8 mouse cellular contexts compared by ENCODE assay signal in genomic region chr19:43440768-43441660, GRCm38 (mm10). TPM values are rescaled to one million over a fixed set of nuclear protein-coding genes. Genes with fewer than 3 reads are reported as not detected.
A peak's percentile ranks its signal among the peaks of the same experiment; 100 is the strongest.
DNase-seq lines count a peak whose midpoint lies in the region; ATAC-seq and TF ChIP-seq lines count a peak whose summit lies in the region.

No protein-coding gene starts in this region.

- peak overlapping the region; percentile 100 for H3K4me2 ChIP-seq in embryonic facial prominence, embryonic 14.5 days (ENCODE audit: low read depth, low read length)
- peak overlapping the region; percentile 100 for H3K4me2 ChIP-seq in hindbrain, embryonic 11.5 days (replicated peaks; ENCODE audit: low read depth, low read length)
- peak overlapping the region; percentile 93 for H3K4me2 ChIP-seq in midbrain, postnatal 0 days (ENCODE audit: low read depth, low read length, poor library complexity, severe bottlenecking)

- peaks cover 3% of the 10 kb centered on the region; the same call in 1 of the 2 replicates for H3K4me1 ChIP-seq in embryonic facial prominence, embryonic 14.5 days (ENCODE audit: control insufficient read depth, insufficient read depth, low read length)
- H3K4me1 ChIP-seq in hindbrain, embryonic 11.5 days (replicated peaks; ENCODE audit: control insufficient read depth, insufficient read depth, low read length) = no peaks in the 10 kb centered on the region
- H3K4me1 ChIP-seq in midbrain, postnatal 0 days (ENCODE audit: insufficient read depth, low read length) = peaks cover 8% of the 10 kb centered on the region; the same call in 1 of the 2 replicates

- H3K27me3 ChIP-seq in embryonic facial prominence, embryonic 14.5 days (replicated peaks; ENCODE audit: control insufficient read depth, insufficient read depth, low read length) = peaks cover 49% of the 10 kb centered on the region
- H3K27me3 ChIP-seq in hindbrain, embryonic 11.5 days (ENCODE audit: control insufficient read depth, insufficient read depth, low read length) = peaks cover 18% of the 10 kb centered on the region
- no peaks in the 10 kb centered on the region for H3K27me3 ChIP-seq in midbrain, postnatal 0 days (ENCODE audit: insufficient read depth, low read length)

- H3K9ac ChIP-seq in embryonic facial prominence, embryonic 14.5 days (ENCODE audit: low read depth, low read length) = peak overlapping the region; percentile 69
- H3K9ac ChIP-seq in hindbrain, embryonic 11.5 days (ENCODE audit: low read depth, low read length) = peak overlapping the region; percentile 76
- H3K9ac ChIP-seq in midbrain, postnatal 0 days (replicated peaks; ENCODE audit: low read length, poor library complexity, severe bottlenecking) = peak overlapping the region; percentile 83

- H3K36me3 ChIP-seq in embryonic facial prominence, embryonic 14.5 days (ENCODE audit: control insufficient read depth, insufficient read depth, low read length) = no peaks in the 10 kb centered on the region
- H3K36me3 ChIP-seq in hindbrain, embryonic 11.5 days (ENCODE audit: control insufficient read depth, insufficient read depth, low read length) = no peaks in the 10 kb centered on the region
- no peaks in the 10 kb centered on the region for H3K36me3 ChIP-seq in midbrain, postnatal 0 days (ENCODE audit: insufficient read depth, low read length)

- peak; percentile 48 for ATAC-seq in embryonic facial prominence, embryonic 14.5 days (ENCODE audit: low read depth)
- peak; percentile 75 for ATAC-seq in hindbrain, embryonic 11.5 days (ENCODE audit: low FRiP score)
- peak; percentile 69 for ATAC-seq in midbrain, postnatal 0 days (ENCODE audit: low FRiP score)

- H3K9me3 ChIP-seq in embryonic facial prominence, embryonic 14.5 days (ENCODE audit: control insufficient read depth, low read length) = no peaks in the 10 kb centered on the region; the same call in 1 of the 2 replicates
- peaks cover 5% of the 10 kb centered on the region for H3K9me3 ChIP-seq in hindbrain, embryonic 11.5 days (ENCODE audit: control insufficient read depth, low read length)
- H3K9me3 ChIP-seq in midbrain, postnatal 0 days (ENCODE audit: low read length) = no peaks in the 10 kb centered on the region

- H3K4me3 ChIP-seq in embryonic facial prominence, embryonic 14.5 days (ENCODE audit: low read depth, low read length) = peak overlapping the region; percentile 70
- peak overlapping the region; percentile 74 for H3K4me3 ChIP-seq in hindbrain, embryonic 11.5 days (ENCODE audit: low read depth, low read length)
- H3K4me3 ChIP-seq in midbrain, postnatal 0 days (ENCODE audit: low read depth, low read length) = peak overlapping the region; percentile 67

- TF ChIP-seq CTCF in midbrain, postnatal 0 days (IDR thresholded peaks at IDR 0.05) = no peak; the same call in 1 of the 2 replicates

- WGBS in embryonic facial prominence, embryonic 14.5 days = under 1% methylated on average over 26 of the region's 118 CpGs
- WGBS in hindbrain, embryonic 11.5 days = under 1% methylated on average over 81 of the region's 118 CpGs
- WGBS in midbrain, postnatal 0 days = under 1% methylated on average over 78 of the region's 118 CpGs

- peak overlapping the region; percentile 48; the same call in 1 of the 2 replicates for H3K27ac ChIP-seq in embryonic facial prominence, embryonic 14.5 days (replicated peaks; ENCODE audit: low read depth, low read length)
- peak overlapping the region; percentile 36 for H3K27ac ChIP-seq in hindbrain, embryonic 11.5 days (ENCODE audit: low read depth, low read length)
- peak overlapping the region; percentile 83 for H3K27ac ChIP-seq in midbrain, postnatal 0 days (ENCODE audit: low read depth, low read length)

- peak; percentile 8 to 50 for DNase-seq in adrenal gland, adult (ENCODE audit: inconsistent age in 2 of 2, low spot score in 1 of 2)
- no peak for DNase-seq in adrenal gland, postnatal 4 days (ENCODE audit: low spot score in 2 of 2)
- peak; percentile 12 to 13 for DNase-seq in adrenal gland, postnatal 36 days
- peak; percentile 34 for DNase-seq in embryonic facial prominence, embryonic 14.5 days (ENCODE audit: low spot score)
- DNase-seq in hindbrain, embryonic 11.5 days (ENCODE audit: low spot score) = peak; percentile 73
- DNase-seq in layer of hippocampus, postnatal 14 days (ENCODE audit: low spot score in 2 of 2) = peak; percentile 37 to 61
- peak; percentile 44 for DNase-seq in midbrain, postnatal 0 days (ENCODE audit: low spot score)
- peak; percentile 68 for DNase-seq in thymus, postnatal 25 days

RNA-seq across cellular contexts. Expression of gene Cnnm1, which starts 0.8 kb away (rescaled TPM):
- total RNA-seq in adrenal gland, postnatal 4 days (2021) = 1 to 10 TPM; 1.2 to 1.5 TPM
- total RNA-seq in adrenal gland, postnatal 36 days (2021) = under 1 TPM; 0.10 to 0.16 TPM
- polyA plus RNA-seq in embryonic facial prominence, embryonic 14.5 days (2014; fragmentation: Nextera tagmentation; extraction: Ambion mirVana) = 0.96 and 1.4 TPM in 2 replicates
- polyA plus RNA-seq in hindbrain, embryonic 11.5 days (2014; fragmentation: Nextera tagmentation; extraction: Ambion mirVana) = 0.39 and 1.1 TPM in 2 replicates
- 10 to 100 TPM; 53.4 to 60.4 TPM for total RNA-seq in layer of hippocampus, postnatal 14 days (2021)
- 7.5 and 9.7 TPM in 2 replicates for total RNA-seq in midbrain, postnatal 0 days (2014; rRNA removed)
- 2.7 and 3.3 TPM in 2 replicates for polyA plus RNA-seq in midbrain, postnatal 0 days (2015; fragmentation: Nextera tagmentation; extraction: Ambion mirVana)

RNA-seq across cellular contexts. Expression of gene Hpse2, which starts 52.9 kb away (rescaled TPM):
- under 1 TPM in 1 of 2 experiments, not detected in 1; 0.11 TPM for total RNA-seq in adrenal gland, postnatal 4 days (2021)
- not detected for total RNA-seq in adrenal gland, postnatal 36 days (2021)
- 4.1 and 4.3 TPM in 2 replicates for polyA plus RNA-seq in embryonic facial prominence, embryonic 14.5 days (2014; fragmentation: Nextera tagmentation; extraction: Ambion mirVana)
- polyA plus RNA-seq in hindbrain, embryonic 11.5 days (2014; fragmentation: Nextera tagmentation; extraction: Ambion mirVana) = 0.68 and 0.73 TPM in 2 replicates
- under 1 TPM; 0.07 to 0.43 TPM for total RNA-seq in layer of hippocampus, postnatal 14 days (2021)
- 0.09 and 0.55 TPM in 2 replicates for total RNA-seq in midbrain, postnatal 0 days (2014; rRNA removed)
- 0.23 and 0.32 TPM in 2 replicates for polyA plus RNA-seq in midbrain, postnatal 0 days (2015; fragmentation: Nextera tagmentation; extraction: Ambion mirVana)

Comparison
In these comparisons a context has a peak if more than half of its experiments do, and no peak if none do; other contexts are left out.
1. DNase-seq: peak in adrenal gland, adult (2 of 2), adrenal gland, postnatal 36 days (2 of 2), embryonic facial prominence, embryonic 14.5 days (single experiment), hindbrain, embryonic 11.5 days (single experiment), layer of hippocampus, postnatal 14 days (2 of 2), midbrain, postnatal 0 days (single experiment) and thymus, postnatal 25 days (single experiment); none in adrenal gland, postnatal 4 days (0 of 2).
2. Peak in every context shown above with its lines, with median percentiles within 50 percentile points of each other: ATAC-seq, H3K27ac ChIP-seq, H3K4me2 ChIP-seq, H3K4me3 ChIP-seq and H3K9ac ChIP-seq.